Mouse (Mus musculus): ENCODE results near the gene Alg12. TPM values are rescaled to one million over a fixed set of nuclear protein-coding genes. Genes with fewer than 3 reads are reported as not detected.
"Not testable (repeated sequence)": the region's sequence is repeated elsewhere in the genome, so short reads cannot be mapped to it uniquely, and the experiment has no call there.

The Alg12 gene
- polyA plus RNA-seq, 1 experiment from 2014 or later, result 5.6 TPM

- Histone ChIP-seq H3K9me3 (replicated peaks) (no peaks in the 10 kb centered on the region), H3K4me1 (replicated peaks) (no peaks in the 10 kb centered on the region), H3K4me2 (no peak overlapping the region), H3K9ac (no peak overlapping the region), H3K27me3 (no peaks in the 10 kb centered on the region), H3K4me3 (replicated peaks) (no peak overlapping the region), H3K27ac (no peak overlapping the region), H3K36me3 (peaks cover 49% of the 10 kb centered on the region)
- WGBS (ENCODE audit: insufficient replicate concordance), result 84% methylated on average over 8 of the region's 8 CpGs
- no peak for ATAC-seq (ENCODE audit: low read depth)
- DNase-seq, result no peak
Measured at GRCm38 (mm10) chr15:88808121-88808520, 11.0 kb downstream of the Alg12 start.

- peaks cover 26% of the 10 kb centered on the region for H3K36me3 ChIP-seq
- no peak overlapping the region for H3K27ac ChIP-seq
- no peaks in the 10 kb centered on the region for H3K27me3 ChIP-seq
- no peak overlapping the region for H3K4me3 ChIP-seq (replicated peaks)
- H3K9ac ChIP-seq, result no peak overlapping the region
- H3K4me1 ChIP-seq (replicated peaks), result peaks cover 8% of the 10 kb centered on the region; the same call in 1 of the 2 replicates
- 75% methylated on average over 6 of the region's 6 CpGs for WGBS (ENCODE audit: insufficient replicate concordance)
- H3K9me3 ChIP-seq (replicated peaks), result no peaks in the 10 kb centered on the region
- ATAC-seq (ENCODE audit: low read depth) (0 out of 2 replicates have a peak, but pooled peaks have one; percentile 22), DNase-seq (no peak)
- H3K4me2 ChIP-seq, result no peak overlapping the region
Measured at GRCm38 (mm10) chr15:88802348-88802747, 16.8 kb downstream of the Alg12 start.

GRCm38 (mm10) chr15:88801903-88802302 is 17.2 kb downstream of the Alg12 start:
- ATAC-seq (ENCODE audit: low read depth) (no peak), DNase-seq (no peak)
- no peak overlapping the region for H3K4me2 ChIP-seq
- peaks cover 8% of the 10 kb centered on the region; the same call in 1 of the 2 replicates for H3K4me1 ChIP-seq (replicated peaks)
- no peak overlapping the region for H3K9ac ChIP-seq
- H3K9me3 ChIP-seq (replicated peaks), result no peaks in the 10 kb centered on the region
- no peaks in the 10 kb centered on the region for H3K27me3 ChIP-seq
- peaks cover 26% of the 10 kb centered on the region for H3K36me3 ChIP-seq
- H3K4me3 ChIP-seq (replicated peaks), result no peak overlapping the region
- WGBS (ENCODE audit: insufficient replicate concordance), result 52% methylated on average over 3 of the region's 3 CpGs
- no peak overlapping the region for H3K27ac ChIP-seq

- Histone ChIP-seq H3K4me3 (replicated peaks) (no peak overlapping the region), H3K9ac (no peak overlapping the region), H3K27ac (peak overlapping the region; percentile 47; the same call in 1 of the 2 replicates), H3K9me3 (replicated peaks) (no peaks in the 10 kb centered on the region), H3K36me3 (peaks cover 19% of the 10 kb centered on the region), H3K4me1 (replicated peaks) (peaks cover 8% of the 10 kb centered on the region; the same call in 1 of the 2 replicates), H3K4me2 (0 out of 2 replicates have a peak overlapping the region, but pooled peaks have one; percentile 5), H3K27me3 (no peaks in the 10 kb centered on the region)
- DNase-seq, result no peak
- 61% methylated on average over 6 of the region's 6 CpGs for WGBS (ENCODE audit: insufficient replicate concordance)
- ATAC-seq (ENCODE audit: low read depth), result peak; percentile 71
Measured at GRCm38 (mm10) chr15:88800921-88801354, 18.2 kb downstream of the Alg12 start.

GRCm38 (mm10) chr15:88799950-88800371 is 19.2 kb downstream of the Alg12 start:
- Histone ChIP-seq H3K4me3 (replicated peaks) (no peak overlapping the region), H3K9ac (no peak overlapping the region), H3K27me3 (no peaks in the 10 kb centered on the region), H3K4me1 (replicated peaks) (peaks cover 8% of the 10 kb centered on the region; the same call in 1 of the 2 replicates), H3K4me2 (no peak overlapping the region), H3K27ac (peak overlapping the region; percentile 47; the same call in 1 of the 2 replicates), H3K36me3 (peaks cover 9% of the 10 kb centered on the region), H3K9me3 (replicated peaks) (no peaks in the 10 kb centered on the region)
- WGBS (ENCODE audit: insufficient replicate concordance), result 61% methylated on average over 11 of the region's 11 CpGs
- ATAC-seq (ENCODE audit: low read depth) (peak; percentile 16; the same call in 1 of the 2 replicates), DNase-seq (no peak)

- H3K9ac ChIP-seq; DNase-seq; H3K27me3 ChIP-seq; ATAC-seq (ENCODE audit: low read depth); H3K4me1 ChIP-seq (replicated peaks); H3K9me3 ChIP-seq (replicated peaks); H3K4me3 ChIP-seq (replicated peaks); H3K4me2 ChIP-seq; H3K27ac ChIP-seq; H3K36me3 ChIP-seq: not testable (repeated sequence)
- WGBS (ENCODE audit: insufficient replicate concordance), result 74% methylated on average over 5 of the region's 5 CpGs
Measured at GRCm38 (mm10) chr15:88794729-88795128, 24.4 kb downstream of the Alg12 start.

GRCm38 (mm10) chr15:88792140-88792850 is 26.8 kb downstream of the Alg12 start:
- 67% methylated on average over 4 of the region's 4 CpGs for WGBS (ENCODE audit: insufficient replicate concordance)
- Histone ChIP-seq H3K27ac (no peak overlapping the region), H3K27me3 (no peaks in the 10 kb centered on the region), H3K4me3 (replicated peaks) (no peak overlapping the region), H3K9me3 (replicated peaks) (no peaks in the 10 kb centered on the region), H3K9ac (no peak overlapping the region), H3K36me3 (no peaks in the 10 kb centered on the region), H3K4me2 (no peak overlapping the region), H3K4me1 (replicated peaks) (no peaks in the 10 kb centered on the region)
- DNase-seq (no peak), ATAC-seq (ENCODE audit: low read depth) (no peak)

- WGBS (ENCODE audit: insufficient replicate concordance), result 77% methylated on average over 5 of the region's 5 CpGs
- H3K9ac ChIP-seq; DNase-seq; H3K4me3 ChIP-seq (replicated peaks); H3K9me3 ChIP-seq (replicated peaks); H3K4me2 ChIP-seq; H3K27ac ChIP-seq; ATAC-seq (ENCODE audit: low read depth); H3K4me1 ChIP-seq (replicated peaks); H3K27me3 ChIP-seq: not testable (repeated sequence)
- H3K36me3 ChIP-seq, result peaks cover 51% of the 10 kb centered on the region
Measured at GRCm38 (mm10) chr15:88774630-88775029, 44.5 kb downstream of the Alg12 start.

- no peak for DNase-seq
- Histone ChIP-seq H3K27ac (peak overlapping the region; percentile 62), H3K27me3 (no peaks in the 10 kb centered on the region), H3K4me3 (replicated peaks) (no peak overlapping the region), H3K9ac (no peak overlapping the region), H3K36me3 (peaks cover 62% of the 10 kb centered on the region), H3K4me1 (replicated peaks) (peaks cover 15% of the 10 kb centered on the region), H3K4me2 (no peak overlapping the region), H3K9me3 (replicated peaks) (no peaks in the 10 kb centered on the region)
- no peak for ATAC-seq (ENCODE audit: low read depth)
- WGBS (ENCODE audit: insufficient replicate concordance), result 67% methylated on average over 1 of the region's 1 CpGs
Measured at GRCm38 (mm10) chr15:88768537-88768936, 50.6 kb downstream of the Alg12 start.

- H3K27me3 ChIP-seq; H3K4me2 ChIP-seq; DNase-seq; ATAC-seq (ENCODE audit: low read depth); H3K9me3 ChIP-seq (replicated peaks); H3K4me3 ChIP-seq (replicated peaks); H3K9ac ChIP-seq; H3K27ac ChIP-seq: not testable (repeated sequence)
- Histone ChIP-seq H3K4me1 (replicated peaks) (peaks cover 35% of the 10 kb centered on the region), H3K36me3 (peaks cover 59% of the 10 kb centered on the region)
- 90% methylated on average over 2 of the region's 2 CpGs for WGBS (ENCODE audit: insufficient replicate concordance)
Measured at GRCm38 (mm10) chr15:88766139-88766538, 53.0 kb downstream of the Alg12 start.

GRCm38 (mm10) chr15:88761551-88761950 is 57.6 kb downstream of the Alg12 start:
- no peaks in the 10 kb centered on the region for H3K27me3 ChIP-seq
- H3K9ac ChIP-seq, result no peak overlapping the region
- H3K4me2 ChIP-seq, result peak overlapping the region; percentile 26; the same call in 1 of the 2 replicates
- H3K4me3 ChIP-seq (replicated peaks), result no peak overlapping the region
- peaks cover 60% of the 10 kb centered on the region for H3K4me1 ChIP-seq (replicated peaks)
- peak overlapping the region; percentile 78 for H3K27ac ChIP-seq
- WGBS (ENCODE audit: insufficient replicate concordance), result 44% methylated on average over 4 of the region's 4 CpGs
- peak; percentile 66 for DNase-seq
- ATAC-seq (ENCODE audit: low read depth), result peak; percentile 99
- H3K36me3 ChIP-seq, result peaks cover 78% of the 10 kb centered on the region
- H3K9me3 ChIP-seq (replicated peaks), result no peaks in the 10 kb centered on the region

All from liver, embryonic 13.5 days (tissue).